Mouse (Mus musculus): ENCODE measurements around the gene Tmem30c. TPM values are rescaled to one million over a fixed set of nuclear protein-coding genes. Genes with fewer than 3 reads are reported as not detected.
A peak's percentile ranks its signal among the peaks of the same experiment; 100 is the strongest.

Gene Tmem30c
- polyA plus RNA-seq, 1 experiment = not detected

- no peak for TF ChIP-seq CTCF (IDR thresholded peaks at IDR 0.05; ENCODE audit: borderline replicate concordance, control insufficient read depth, extremely low read depth, insufficient read depth, low read length, poor library complexity)
- TF ChIP-seq POLR2A (IDR thresholded peaks at IDR 0.05; ENCODE audit: control insufficient read depth, extremely low read depth, insufficient read depth, low read length, poor library complexity) = no peak
- Histone ChIP-seq H3K36me3 (ENCODE audit: control insufficient read depth, insufficient read depth, low read length) (no peaks in the 10 kb centered on the region), H3K4me3 (ENCODE audit: control insufficient read depth, insufficient read depth, low read length) (no peak overlapping the region), H3K4me1 (replicated peaks; ENCODE audit: control insufficient read depth, insufficient read depth, low read length) (peaks cover 2% of the 10 kb centered on the region; the same call in 1 of the 2 replicates), H3K27ac (ENCODE audit: control insufficient read depth, insufficient read depth, low read length) (no peak overlapping the region), H3K27me3 (ENCODE audit: control insufficient read depth, insufficient read depth, low read length) (no peaks in the 10 kb centered on the region)
- 50% methylated on average over 8 of the region's 8 CpGs for WGBS
- DNase-seq = no peak
These were observed 36.4 kb upstream of the Tmem30c start for GRCm38 (mm10) chr16:57329028-57329427.

- Histone ChIP-seq H3K27me3 (ENCODE audit: control insufficient read depth, insufficient read depth, low read length) (no peaks in the 10 kb centered on the region), H3K4me1 (replicated peaks; ENCODE audit: control insufficient read depth, insufficient read depth, low read length) (peaks cover 2% of the 10 kb centered on the region; the same call in 1 of the 2 replicates), H3K36me3 (ENCODE audit: control insufficient read depth, insufficient read depth, low read length) (no peaks in the 10 kb centered on the region), H3K4me3 (ENCODE audit: control insufficient read depth, insufficient read depth, low read length) (no peak overlapping the region), H3K27ac (ENCODE audit: control insufficient read depth, insufficient read depth, low read length) (no peak overlapping the region)
- 89% methylated on average over 7 of the region's 7 CpGs for WGBS
- DNase-seq = no peak
- TF ChIP-seq POLR2A (IDR thresholded peaks at IDR 0.05; ENCODE audit: control insufficient read depth, extremely low read depth, insufficient read depth, low read length, poor library complexity) (no peak), CTCF (IDR thresholded peaks at IDR 0.05; ENCODE audit: borderline replicate concordance, control insufficient read depth, extremely low read depth, insufficient read depth, low read length, poor library complexity) (no peak)
These were observed 34.3 kb upstream of the Tmem30c start for GRCm38 (mm10) chr16:57326996-57327395.

- peak overlapping the region; percentile 57; the same call in 1 of the 2 replicates for H3K27ac ChIP-seq (ENCODE audit: control insufficient read depth, insufficient read depth, low read length)
- H3K4me1 ChIP-seq (replicated peaks; ENCODE audit: control insufficient read depth, insufficient read depth, low read length) = peaks cover 8% of the 10 kb centered on the region
- 62% methylated on average over 7 of the region's 7 CpGs for WGBS
- H3K4me3 ChIP-seq (ENCODE audit: control insufficient read depth, insufficient read depth, low read length) = no peak overlapping the region
- no peak for DNase-seq
- H3K36me3 ChIP-seq (ENCODE audit: control insufficient read depth, insufficient read depth, low read length) = no peaks in the 10 kb centered on the region
- no peak for TF ChIP-seq CTCF (IDR thresholded peaks at IDR 0.05; ENCODE audit: borderline replicate concordance, control insufficient read depth, extremely low read depth, insufficient read depth, low read length, poor library complexity)
- TF ChIP-seq POLR2A (IDR thresholded peaks at IDR 0.05; ENCODE audit: control insufficient read depth, extremely low read depth, insufficient read depth, low read length, poor library complexity) = no peak
- no peaks in the 10 kb centered on the region for H3K27me3 ChIP-seq (ENCODE audit: control insufficient read depth, insufficient read depth, low read length)
These were observed 26.8 kb upstream of the Tmem30c start for GRCm38 (mm10) chr16:57319284-57320124.

GRCm38 (mm10) chr16:57318637-57319125 lies 26.0 kb upstream of the Tmem30c start:
- H3K36me3 ChIP-seq (ENCODE audit: control insufficient read depth, insufficient read depth, low read length) = no peaks in the 10 kb centered on the region
- DNase-seq = no peak
- no peaks in the 10 kb centered on the region for H3K27me3 ChIP-seq (ENCODE audit: control insufficient read depth, insufficient read depth, low read length)
- H3K4me1 ChIP-seq (replicated peaks; ENCODE audit: control insufficient read depth, insufficient read depth, low read length) = peaks cover 8% of the 10 kb centered on the region
- TF ChIP-seq POLR2A (IDR thresholded peaks at IDR 0.05; ENCODE audit: control insufficient read depth, extremely low read depth, insufficient read depth, low read length, poor library complexity) = no peak
- no peak for TF ChIP-seq CTCF (IDR thresholded peaks at IDR 0.05; ENCODE audit: borderline replicate concordance, control insufficient read depth, extremely low read depth, insufficient read depth, low read length, poor library complexity)
- 90% methylated on average over 8 of the region's 8 CpGs for WGBS
- H3K27ac ChIP-seq (ENCODE audit: control insufficient read depth, insufficient read depth, low read length) = no peak overlapping the region
- H3K4me3 ChIP-seq (ENCODE audit: control insufficient read depth, insufficient read depth, low read length) = no peak overlapping the region

- no peak for DNase-seq
- no peaks in the 10 kb centered on the region for H3K36me3 ChIP-seq (ENCODE audit: control insufficient read depth, insufficient read depth, low read length)
- H3K4me3 ChIP-seq (ENCODE audit: control insufficient read depth, insufficient read depth, low read length) = no peak overlapping the region
- no peak overlapping the region for H3K27ac ChIP-seq (ENCODE audit: control insufficient read depth, insufficient read depth, low read length)
- 80% methylated on average over 13 of the region's 13 CpGs for WGBS
- TF ChIP-seq POLR2A (IDR thresholded peaks at IDR 0.05; ENCODE audit: control insufficient read depth, extremely low read depth, insufficient read depth, low read length, poor library complexity) (no peak), CTCF (IDR thresholded peaks at IDR 0.05; ENCODE audit: borderline replicate concordance, control insufficient read depth, extremely low read depth, insufficient read depth, low read length, poor library complexity) (no peak)
- no peaks in the 10 kb centered on the region for H3K27me3 ChIP-seq (ENCODE audit: control insufficient read depth, insufficient read depth, low read length)
- H3K4me1 ChIP-seq (replicated peaks; ENCODE audit: control insufficient read depth, insufficient read depth, low read length) = peaks cover 8% of the 10 kb centered on the region
These were observed 25.4 kb upstream of the Tmem30c start for GRCm38 (mm10) chr16:57317882-57318636.

GRCm38 (mm10) chr16:57317127-57317526 lies 24.5 kb upstream of the Tmem30c start:
- no peaks in the 10 kb centered on the region for H3K27me3 ChIP-seq (ENCODE audit: control insufficient read depth, insufficient read depth, low read length)
- 25% methylated on average over 4 of the region's 4 CpGs for WGBS
- H3K27ac ChIP-seq (ENCODE audit: control insufficient read depth, insufficient read depth, low read length) = no peak overlapping the region
- H3K4me3 ChIP-seq (ENCODE audit: control insufficient read depth, insufficient read depth, low read length) = no peak overlapping the region
- DNase-seq = no peak
- no peak for TF ChIP-seq POLR2A (IDR thresholded peaks at IDR 0.05; ENCODE audit: control insufficient read depth, extremely low read depth, insufficient read depth, low read length, poor library complexity)
- no peak for TF ChIP-seq CTCF (IDR thresholded peaks at IDR 0.05; ENCODE audit: borderline replicate concordance, control insufficient read depth, extremely low read depth, insufficient read depth, low read length, poor library complexity)
- peaks cover 8% of the 10 kb centered on the region for H3K4me1 ChIP-seq (replicated peaks; ENCODE audit: control insufficient read depth, insufficient read depth, low read length)
- H3K36me3 ChIP-seq (ENCODE audit: control insufficient read depth, insufficient read depth, low read length) = no peaks in the 10 kb centered on the region
